Mouse (Mus musculus): ENCODE results near the gene Akr1b3.

Akr1b3 gene

GRCm38 (mm10) chr6:34322121-34322520, 4.8 kb upstream of the Akr1b3 start:
- no peak for DNase-seq

GRCm38 (mm10) chr6:34318636-34319035, 1.4 kb upstream of the Akr1b3 start:
- DNase-seq = no peak

- peak; percentile 30 to 54 for DNase-seq
These were observed 894 bp upstream of the Akr1b3 start for GRCm38 (mm10) chr6:34318172-34318571.

- peak in 1 of 2 experiments; percentile 60 for DNase-seq
These were observed 3.4 kb downstream of the Akr1b3 start for GRCm38 (mm10) chr6:34313921-34314320.

- no peak for DNase-seq
These were observed 3.9 kb downstream of the Akr1b3 start for GRCm38 (mm10) chr6:34313386-34313785.

GRCm38 (mm10) chr6:34310023-34310595, 7.2 kb downstream of the Akr1b3 start:
- DNase-seq = no peak

GRCm38 (mm10) chr6:34309526-34309925, 7.8 kb downstream of the Akr1b3 start:
- peak in 1 of 2 experiments; percentile 65 for DNase-seq

GRCm38 (mm10) chr6:34306797-34307196, 10.5 kb downstream of the Akr1b3 start:
- DNase-seq = no peak

- peak; percentile 35 to 61 for DNase-seq
These were observed 12.5 kb downstream of the Akr1b3 start for GRCm38 (mm10) chr6:34304675-34305241.

GRCm38 (mm10) chr6:34297055-34297454, 20.2 kb downstream of the Akr1b3 start:
- no peak for DNase-seq

GRCm38 (mm10) chr6:34295437-34295836, 21.8 kb downstream of the Akr1b3 start:
- no peak for DNase-seq

- peak; percentile 58 to 81 for DNase-seq
These were observed 24.3 kb downstream of the Akr1b3 start for GRCm38 (mm10) chr6:34292882-34293487.

GRCm38 (mm10) chr6:34292196-34292881, 24.9 kb downstream of the Akr1b3 start:
- no peak for DNase-seq

GRCm38 (mm10) chr6:34290681-34291080, 26.6 kb downstream of the Akr1b3 start:
- no peak for DNase-seq

- no peak for DNase-seq
These were observed 27.2 kb downstream of the Akr1b3 start for GRCm38 (mm10) chr6:34290091-34290490.

- DNase-seq = no peak
These were observed 29.2 kb downstream of the Akr1b3 start for GRCm38 (mm10) chr6:34288098-34288497.

- DNase-seq = no peak
These were observed 30.4 kb downstream of the Akr1b3 start for GRCm38 (mm10) chr6:34286841-34287240.

GRCm38 (mm10) chr6:34278385-34278784, 38.9 kb downstream of the Akr1b3 start:
- DNase-seq = no peak

- DNase-seq = peak; percentile 53 to 63
These were observed 39.6 kb downstream of the Akr1b3 start for GRCm38 (mm10) chr6:34277665-34278064.

- DNase-seq = peak in 1 of 2 experiments; percentile 16
These were observed 42.9 kb downstream of the Akr1b3 start for GRCm38 (mm10) chr6:34274346-34274745.

- no peak for DNase-seq
These were observed 44.2 kb downstream of the Akr1b3 start for GRCm38 (mm10) chr6:34273073-34273472.

- DNase-seq = no peak
These were observed 44.8 kb downstream of the Akr1b3 start for GRCm38 (mm10) chr6:34272462-34272861.

GRCm38 (mm10) chr6:34270717-34271116, 46.6 kb downstream of the Akr1b3 start:
- no peak for DNase-seq

GRCm38 (mm10) chr6:34258546-34258945, 58.7 kb downstream of the Akr1b3 start:
- no peak for DNase-seq

Measured in kidney, postnatal 36 days (tissue).